Mouse (Mus musculus) bone marrow macrophage, adult 2 months (primary cell): ENCODE measurements around the gene Meox1. TPM values are rescaled to one million over a fixed set of nuclear protein-coding genes. Genes with fewer than 3 reads are reported as not detected.

Experiments
- H3K27ac ChIP-seq: 2 replicates; pipeline ENCODE4 v1.5.1; 2012; ENCODE audit warnings: low read depth, low read length; ENCODE audit not compliant: insufficient read depth
- H3K4me1 ChIP-seq: 2 replicates; pipeline ENCODE4 v1.6.1; 2012; ENCODE audit warnings: low read length; ENCODE audit not compliant: control insufficient read depth, insufficient read depth
- H3K4me3 ChIP-seq: 2 replicates; pipeline ENCODE4 v1.5.1; 2012; ENCODE audit warnings: mild to moderate bottlenecking, low read length, moderate library complexity; ENCODE audit not compliant: insufficient read depth
- CTCF ChIP-seq: IDR thresholded peaks from 2 replicates; pipeline ENCODE4 v1.5.1; 2012; ENCODE audit warnings: low read depth, mild to moderate bottlenecking, low read length, moderate library complexity
- POLR2A ChIP-seq: IDR thresholded peaks from 2 replicates; pipeline ENCODE4 v1.6.1; 2012; ENCODE audit warnings: mild to moderate bottlenecking, low read depth, low read length, borderline replicate concordance
- polyA plus RNA-seq: library from polyadenylated mRNA; stranded (reverse); fragments of >200 nt; gene quantifications from 2 replicates; pipeline ENCODE4 v1.2.4, GENCODE M21; 2012; ENCODE audit not compliant: missing spikeins, insufficient read depth, insufficient read length

Gene Meox1
- polyA plus RNA-seq = not detected in 2 replicates

GRCm38 (mm10) chr11:101894204-101894603 is at the start of gene Meox1:
Gene Meox1, minus strand, starts transcription at chr11:101894374.
- H3K4me3 ChIP-seq = no peak within 1 kb of the TSS
- H3K4me1 ChIP-seq = no peaks in the 10 kb centered on the region
- TF ChIP-seq CTCF = no peak
- no peak for TF ChIP-seq POLR2A
- no peak within 1 kb of the TSS for H3K27ac ChIP-seq

GRCm38 (mm10) chr11:101943055-101943454 is 48.9 kb upstream of the Meox1 start:
- no peak overlapping the region for H3K4me3 ChIP-seq
- TF ChIP-seq CTCF = no peak
- TF ChIP-seq POLR2A = no peak
- H3K27ac ChIP-seq = no peak overlapping the region
- no peaks in the 10 kb centered on the region for H3K4me1 ChIP-seq

DNA sequence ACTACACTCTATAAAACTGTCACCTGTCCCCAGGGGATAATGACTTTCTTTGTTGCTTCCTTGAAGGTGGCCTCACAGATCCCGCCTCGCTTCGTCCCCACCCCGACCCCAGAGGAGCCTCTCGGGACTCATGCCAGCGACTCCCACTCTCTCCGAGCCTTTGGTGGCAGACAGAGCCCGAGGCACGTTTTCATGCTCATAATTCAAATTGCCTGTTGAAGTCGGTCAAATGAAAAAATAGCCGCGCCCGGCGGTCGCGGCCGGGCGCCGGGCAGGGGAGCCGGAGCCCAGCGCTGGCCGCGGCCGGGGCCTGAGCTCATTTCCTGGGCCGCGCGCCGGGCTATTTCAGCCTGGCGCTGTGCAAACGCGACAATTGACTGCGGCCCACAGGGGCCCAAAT is 42.9 kb upstream of the Meox1 start:
- Histone ChIP-seq H3K4me3 (peak overlapping the region; percentile 24; the same call in 1 of the 2 replicates), H3K4me1 (no peaks in the 10 kb centered on the region), H3K27ac (no peak overlapping the region)
- TF ChIP-seq CTCF (no peak), POLR2A (no peak)

DNA sequence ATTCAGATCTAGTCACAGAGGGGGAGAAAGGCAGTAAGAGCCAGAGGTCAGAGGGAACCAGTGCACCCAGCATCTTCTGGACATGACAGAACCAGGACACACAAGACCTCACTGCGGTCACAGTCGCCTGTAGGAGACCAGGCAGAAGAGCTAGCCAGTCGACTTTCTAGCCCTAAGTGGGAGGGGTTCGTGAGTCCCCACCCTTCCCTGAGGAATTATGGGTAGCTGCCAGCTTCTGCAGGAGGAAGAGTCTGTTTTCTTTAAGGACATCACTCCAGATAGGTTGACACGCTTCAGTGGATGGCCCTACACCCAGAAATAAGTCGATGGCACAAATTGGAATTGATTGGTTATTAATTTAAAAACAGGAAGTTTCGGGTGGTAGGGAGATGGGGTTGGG is 42.2 kb upstream of the Meox1 start:
- no peak overlapping the region for H3K4me3 ChIP-seq
- H3K27ac ChIP-seq = no peak overlapping the region

DNA sequence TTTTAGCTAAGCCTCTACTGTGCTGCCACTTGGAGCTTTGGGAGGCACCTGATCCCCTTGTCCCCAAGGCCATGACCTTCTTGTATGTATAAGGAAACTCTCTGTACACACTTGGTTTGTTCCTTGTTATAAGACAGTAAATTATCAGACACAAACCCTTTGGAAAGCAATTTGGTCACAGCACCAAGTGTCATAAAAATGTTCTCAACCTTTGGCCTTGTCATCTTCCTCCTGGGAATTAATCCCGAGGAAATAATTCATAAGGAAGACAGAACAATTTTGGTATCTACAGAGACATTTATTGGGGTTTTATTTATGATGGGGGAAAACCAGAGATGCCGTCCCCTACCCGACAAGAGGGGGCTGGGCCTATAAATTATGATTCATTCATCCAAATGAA is 41.6 kb upstream of the Meox1 start:
- Histone ChIP-seq H3K4me1 (no peaks in the 10 kb centered on the region), H3K4me3 (no peak overlapping the region), H3K27ac (no peak overlapping the region)
- no peak for TF ChIP-seq CTCF
- TF ChIP-seq POLR2A = no peak

More for the DNA sequence above, 42.2 kb upstream of the Meox1 start:
- no peaks in the 10 kb centered on the region for H3K4me1 ChIP-seq
- TF ChIP-seq POLR2A (no peak), CTCF (no peak)

DNA sequence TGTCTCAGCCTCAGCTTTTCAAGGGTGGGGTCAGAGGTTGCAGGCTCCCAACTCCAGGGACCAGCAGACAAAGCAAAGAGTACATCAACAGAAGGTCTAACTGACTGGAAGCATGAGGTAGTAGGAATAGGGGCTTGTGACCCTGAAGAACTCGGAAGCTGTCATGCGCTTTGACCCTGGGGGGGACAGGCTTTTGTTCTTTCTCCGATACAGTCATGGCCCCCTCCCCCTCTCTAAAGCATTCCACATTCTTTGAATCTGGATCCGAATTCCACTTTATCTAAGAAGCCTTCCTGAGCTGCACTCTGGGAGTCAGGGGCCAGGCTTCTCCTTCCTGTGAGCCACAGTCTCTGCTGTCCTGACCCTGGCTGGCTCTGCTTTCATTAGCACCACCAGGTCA is 37.8 kb upstream of the Meox1 start:
- Histone ChIP-seq H3K27ac (no peak overlapping the region), H3K4me1 (no peaks in the 10 kb centered on the region), H3K4me3 (no peak overlapping the region)
- TF ChIP-seq CTCF = no peak
- no peak for TF ChIP-seq POLR2A

- no peak overlapping the region for H3K4me3 ChIP-seq
- H3K4me1 ChIP-seq = no peaks in the 10 kb centered on the region
- TF ChIP-seq POLR2A (no peak), CTCF (peak; percentile 56)
- no peak overlapping the region for H3K27ac ChIP-seq
Measured at GRCm38 (mm10) chr11:101928030-101928762, 34.0 kb upstream of the Meox1 start.

DNA sequence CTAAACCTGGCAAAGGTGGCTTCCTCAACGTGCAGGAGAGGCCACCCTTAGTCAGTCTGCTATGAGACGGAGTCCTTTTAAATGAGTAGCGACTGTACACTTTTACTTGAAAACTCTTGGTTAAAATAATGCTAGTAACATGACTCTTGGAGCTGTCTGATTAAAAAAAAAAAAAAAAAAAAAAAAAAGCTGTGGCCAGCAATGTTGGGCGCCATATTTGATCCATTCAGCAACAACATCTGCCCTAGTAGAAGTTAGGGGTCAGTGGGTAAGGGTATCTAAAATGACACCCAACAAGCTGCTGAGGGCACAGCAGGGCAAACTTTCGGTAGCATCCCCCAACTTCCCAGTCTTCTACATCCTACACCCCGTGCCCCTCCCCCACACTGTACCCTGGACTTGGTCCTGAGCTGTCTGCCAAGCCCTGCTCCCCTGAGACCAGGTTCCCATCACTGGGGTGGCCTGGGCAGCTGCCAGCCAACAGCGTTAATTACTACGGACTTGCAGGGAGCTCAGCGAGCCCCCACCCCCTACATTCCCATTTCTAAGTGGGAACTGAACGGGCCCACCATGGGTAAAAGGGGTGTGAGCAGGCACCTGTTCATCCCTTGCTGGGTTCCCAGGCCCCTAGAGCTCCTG is 32.9 kb upstream of the Meox1 start:
- H3K4me1 ChIP-seq = no peaks in the 10 kb centered on the region
- TF ChIP-seq POLR2A = no peak
- TF ChIP-seq CTCF = no peak

DNA sequence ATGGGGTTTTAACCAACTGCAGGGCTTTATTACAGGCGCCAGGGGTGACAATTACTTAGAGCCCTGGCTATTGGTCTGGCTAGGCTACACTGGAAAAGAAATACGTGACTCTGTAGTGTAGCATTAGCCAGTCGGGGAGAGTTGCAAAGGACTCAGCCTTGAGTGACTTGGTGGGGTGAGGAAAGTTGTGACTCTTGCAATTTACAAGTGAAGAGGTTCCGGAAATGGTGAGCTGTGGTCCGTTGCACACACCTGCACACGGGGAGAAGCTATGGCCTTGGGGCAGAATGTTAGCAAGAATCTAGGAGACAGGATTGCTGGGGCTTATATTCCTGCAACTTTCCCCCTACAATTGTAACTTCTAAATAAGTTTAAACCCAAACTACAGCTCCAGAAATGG is 31.5 kb upstream of the Meox1 start:
- no peaks in the 10 kb centered on the region for H3K4me1 ChIP-seq
- no peak for TF ChIP-seq CTCF
- no peak for TF ChIP-seq POLR2A
- no peak overlapping the region for H3K4me3 ChIP-seq
- no peak overlapping the region for H3K27ac ChIP-seq

More for the DNA sequence above, 32.9 kb upstream of the Meox1 start:
- no peak overlapping the region for H3K4me3 ChIP-seq
- H3K27ac ChIP-seq = no peak overlapping the region

GRCm38 (mm10) chr11:101924441-101924976 is 30.3 kb upstream of the Meox1 start:
- TF ChIP-seq POLR2A (no peak), CTCF (no peak)
- H3K4me1 ChIP-seq = no peaks in the 10 kb centered on the region
- H3K27ac ChIP-seq = no peak overlapping the region
- no peak overlapping the region for H3K4me3 ChIP-seq
